Mouse (Mus musculus): Measurements from ENCODE around the gene Dixdc1.
A peak's percentile ranks its signal among the peaks of the same experiment; 100 is the strongest.

- 0 out of 2 replicates have a peak, but pooled peaks have one; percentile 17 for TF ChIP-seq CTCF (IDR thresholded peaks at IDR 0.05; ENCODE audit: low read depth)
- TF ChIP-seq EP300 (IDR thresholded peaks at IDR 0.05; ENCODE audit: low read depth), result no peak
These were observed 38.2 kb downstream of the Dixdc1 start for GRCm38 (mm10) chr9:50700921-50701691.

All from liver, postnatal 0 days (tissue).